Mouse (Mus musculus): Measurements from ENCODE around the gene Acyp1. TPM values are rescaled to one million over a fixed set of nuclear protein-coding genes. Genes with fewer than 3 reads are reported as not detected.
A peak's percentile ranks its signal among the peaks of the same experiment; 100 is the strongest.

Gene Acyp1
- polyA plus RNA-seq (2017; shearing (Covaris generic)) = 10 to 100 TPM; 55.7 to 59.0 TPM

DNA sequence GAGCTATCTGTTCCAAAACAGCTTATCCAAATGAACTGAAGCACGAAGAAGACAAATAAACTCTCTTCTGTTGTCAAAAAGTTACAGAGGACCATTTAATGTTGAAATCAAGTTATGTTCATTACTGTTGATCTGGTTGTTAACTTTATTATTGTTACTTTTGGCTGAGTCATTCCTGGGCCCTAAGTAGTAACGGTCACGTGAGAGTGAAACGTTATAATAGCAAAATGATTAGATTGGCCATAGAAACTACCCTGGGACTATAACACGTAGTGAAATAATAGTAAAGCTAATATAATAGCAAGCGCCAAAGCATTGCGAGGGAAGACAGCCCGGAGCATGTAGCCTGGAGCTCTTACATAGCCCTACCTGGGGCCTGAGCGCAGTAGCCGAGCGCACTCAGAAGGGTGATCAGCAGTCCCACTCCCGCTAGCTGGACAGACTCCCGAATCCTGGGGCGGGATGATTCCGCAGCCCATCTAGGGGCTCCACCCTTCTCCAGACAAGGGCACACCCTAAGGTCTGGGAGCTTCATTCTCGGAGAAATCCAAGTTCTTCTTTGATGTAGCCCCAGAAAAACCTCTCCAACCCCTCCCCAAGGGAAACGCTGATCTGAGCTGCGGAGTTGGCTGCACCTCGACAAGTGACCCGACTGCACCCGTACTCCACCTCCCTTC lies at the start of gene Acyp1:
Gene Acyp1, minus strand, starts transcription at position 630 of the 677 bp plus-strand sequence.
- ATAC-seq = no peak

- no peak for ATAC-seq
Observed at GRCm38 (mm10) chr12:85337567-85338311, 49.5 kb upstream of the Acyp1 start.

DNA sequence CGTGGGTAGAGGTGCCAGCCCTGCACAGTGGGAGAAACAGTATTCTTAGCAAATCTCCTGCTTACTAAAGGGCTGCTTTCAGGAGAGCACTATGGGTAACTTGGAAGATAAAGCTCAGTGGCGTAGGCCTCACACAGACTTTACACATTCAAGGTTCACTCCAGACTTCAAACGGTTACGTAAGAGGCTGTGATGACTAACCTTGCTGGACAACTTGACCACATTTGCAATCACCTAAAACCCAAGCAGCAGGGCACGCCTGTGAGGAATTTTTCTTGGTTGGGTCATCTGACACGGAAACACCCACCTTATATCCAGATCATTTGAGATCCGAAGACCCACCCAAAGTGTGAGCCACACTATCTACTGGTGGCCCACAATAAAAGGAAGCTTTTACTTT lies 41.9 kb upstream of the Acyp1 start:
- no peak for ATAC-seq

DNA sequence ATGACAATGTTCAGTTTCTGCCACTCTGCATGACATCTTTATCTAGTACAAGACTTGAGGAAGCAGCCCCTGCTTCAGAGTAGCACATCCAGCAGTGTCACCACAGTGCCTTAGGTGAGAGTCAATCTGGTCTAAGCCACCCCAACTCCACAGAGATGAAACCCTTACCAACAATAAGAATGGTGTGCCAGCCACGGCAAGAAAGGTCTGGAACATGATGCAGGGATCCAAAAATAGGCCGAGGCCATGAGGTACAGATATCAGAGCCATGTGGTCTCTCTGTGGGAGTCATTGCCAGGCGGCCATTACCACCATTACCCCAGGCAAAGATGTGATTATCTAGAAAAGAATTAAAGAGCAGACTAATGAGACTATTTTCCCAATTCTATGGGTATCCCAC lies 20.4 kb upstream of the Acyp1 start:
- no peak for ATAC-seq

GRCm38 (mm10) chr12:85305247-85305892 lies 17.1 kb upstream of the Acyp1 start:
- ATAC-seq = peak; percentile 84

DNA sequence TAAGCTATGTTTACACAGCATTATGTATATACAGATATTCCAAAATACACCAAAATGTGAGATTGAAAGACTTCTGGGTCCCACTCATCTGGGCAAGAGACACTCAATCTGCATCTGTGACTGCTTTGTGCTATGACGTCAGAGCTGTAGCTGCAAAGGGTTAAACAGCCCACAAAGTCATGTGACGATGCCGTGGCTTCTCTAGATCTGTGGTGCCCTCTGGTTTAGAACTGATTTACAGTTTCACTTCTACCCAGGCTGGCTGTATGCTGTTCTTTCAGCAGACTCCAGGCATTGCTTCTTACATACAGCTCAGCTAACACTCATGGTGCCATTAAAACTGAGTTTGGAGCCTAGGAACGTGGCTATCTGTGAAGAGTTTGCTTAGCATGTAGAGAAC lies 16.5 kb upstream of the Acyp1 start:
- peak; percentile 82 for ATAC-seq

DNA sequence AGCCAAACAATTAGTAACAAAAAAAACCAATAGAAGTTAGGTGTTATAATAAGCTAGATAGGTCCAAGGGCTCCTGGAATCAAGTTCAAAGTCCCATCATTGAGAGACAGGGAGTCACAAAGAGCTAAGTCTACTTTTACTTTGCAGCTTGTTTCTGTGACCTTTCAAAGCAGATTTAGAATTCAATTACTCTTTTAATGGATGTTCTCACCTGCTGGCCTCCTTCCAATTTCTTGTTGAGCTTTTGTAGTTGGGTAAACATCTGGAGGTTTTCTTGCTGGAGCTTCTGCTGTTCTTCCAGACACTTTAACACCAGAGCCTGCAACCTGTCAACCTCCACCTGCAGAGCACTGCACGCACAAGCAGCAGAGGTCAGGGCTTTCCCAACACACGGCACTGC lies 15.0 kb upstream of the Acyp1 start:
- no peak for ATAC-seq

- no peak for ATAC-seq
Observed at GRCm38 (mm10) chr12:85298835-85299180, 10.6 kb upstream of the Acyp1 start.

DNA sequence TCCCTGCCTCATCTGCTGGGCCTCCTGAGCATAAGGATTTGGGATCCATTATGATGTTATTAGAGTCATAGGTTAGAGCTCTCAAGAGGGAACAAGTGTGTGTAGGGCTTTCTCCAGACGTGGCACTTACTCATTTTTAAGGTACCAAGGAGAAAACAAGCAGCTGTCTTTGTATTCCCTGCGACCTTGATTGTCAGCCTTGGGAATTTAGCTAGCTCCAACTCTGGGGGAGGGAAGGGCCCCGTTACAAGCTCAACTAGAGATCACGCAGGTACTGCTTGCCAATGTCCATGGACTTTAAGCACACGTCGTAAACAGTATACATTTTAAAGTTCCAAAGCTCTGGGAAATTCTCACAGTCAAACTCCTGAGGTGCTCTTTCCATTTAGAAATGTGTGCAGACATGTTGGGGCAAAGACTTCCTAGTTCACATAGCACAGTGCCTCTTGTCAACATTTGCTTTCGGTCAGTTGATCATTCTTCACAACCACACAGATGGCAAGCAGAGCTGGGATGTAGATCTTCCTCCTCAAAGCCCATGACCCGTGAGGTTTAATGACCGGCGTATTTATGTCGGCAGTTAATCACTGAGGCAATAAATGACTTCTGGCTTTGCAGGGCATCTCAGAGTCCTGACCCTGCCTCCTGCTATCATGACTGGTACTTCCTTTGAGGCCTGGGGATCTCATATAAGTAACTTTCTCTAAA lies 10.0 kb upstream of the Acyp1 start:
- ATAC-seq = no peak

DNA sequence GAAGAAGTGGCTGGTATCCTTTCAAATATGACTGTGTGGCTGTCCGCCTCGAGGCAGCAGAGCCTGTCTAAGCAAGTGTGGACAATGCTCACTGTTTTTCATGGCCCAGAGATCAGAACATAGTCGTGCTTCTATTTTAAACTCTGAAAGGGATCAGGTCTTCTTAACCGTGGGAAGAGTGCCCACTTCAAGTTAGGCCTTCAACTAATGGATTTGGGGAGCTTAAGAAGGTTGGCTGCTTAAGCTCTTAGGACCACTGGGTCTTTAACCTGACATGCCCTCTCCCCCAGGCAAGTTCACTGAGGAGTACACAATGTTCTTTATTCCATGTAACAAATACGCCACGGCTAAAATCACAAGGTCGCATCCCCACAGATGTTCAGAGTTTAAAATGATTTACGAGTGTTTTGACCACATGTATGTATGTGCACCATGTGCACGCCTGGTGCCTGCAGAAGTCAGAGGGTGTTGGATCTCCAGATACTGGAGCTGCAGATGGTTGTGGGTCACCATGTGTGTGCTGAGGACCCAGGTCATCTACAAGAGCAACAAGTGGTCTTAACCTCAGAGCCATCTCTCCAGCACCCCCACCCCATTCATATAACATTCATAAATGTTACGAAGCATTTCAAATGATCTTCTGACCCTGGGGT lies 9.2 kb upstream of the Acyp1 start:
- ATAC-seq = no peak

- ATAC-seq = no peak
Observed at GRCm38 (mm10) chr12:85296915-85297314, 8.7 kb upstream of the Acyp1 start.

DNA sequence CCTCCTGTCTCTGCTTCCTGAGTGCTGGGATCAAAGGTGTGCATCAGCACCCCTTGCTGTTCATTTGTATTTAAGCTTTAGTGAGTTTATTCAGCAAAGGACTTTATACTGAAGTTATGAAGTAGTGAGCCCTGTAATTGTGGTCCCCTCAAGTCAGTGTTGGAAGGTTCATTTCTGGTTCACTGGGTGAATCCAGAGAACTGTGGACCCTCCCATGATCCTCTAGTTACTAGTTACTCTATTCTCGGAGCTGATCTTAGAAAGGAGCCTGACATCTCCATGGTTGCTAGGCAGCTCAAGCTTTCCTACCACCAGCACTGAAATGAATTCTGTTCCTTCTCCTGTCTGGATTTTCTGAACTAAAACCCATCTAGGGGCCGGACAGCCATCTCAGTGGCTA lies 7.3 kb upstream of the Acyp1 start:
- ATAC-seq = no peak

DNA sequence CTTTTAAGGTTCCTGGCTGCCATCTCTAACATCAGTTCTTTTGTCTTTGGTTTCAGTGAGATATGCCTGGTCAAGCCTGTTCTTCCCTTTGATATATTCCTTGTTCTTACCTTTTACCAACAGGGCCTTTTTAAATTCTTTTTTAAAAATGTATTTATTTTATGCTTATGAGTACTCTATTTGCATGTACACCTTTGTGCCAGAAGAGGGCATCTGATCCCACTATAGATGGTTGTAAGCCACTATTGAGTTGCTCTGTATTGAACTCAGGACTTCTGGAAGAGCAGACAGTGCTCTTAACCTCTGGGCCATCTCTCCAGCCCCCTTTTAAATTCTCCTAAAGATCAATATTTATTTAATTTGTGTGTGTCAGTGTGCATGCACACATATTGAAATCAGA lies 4.7 kb upstream of the Acyp1 start:
- no peak for ATAC-seq

- no peak for ATAC-seq
Observed at GRCm38 (mm10) chr12:85292288-85292687, 4.0 kb upstream of the Acyp1 start.

GRCm38 (mm10) chr12:85291541-85291940 lies 3.3 kb upstream of the Acyp1 start:
- ATAC-seq = no peak

DNA sequence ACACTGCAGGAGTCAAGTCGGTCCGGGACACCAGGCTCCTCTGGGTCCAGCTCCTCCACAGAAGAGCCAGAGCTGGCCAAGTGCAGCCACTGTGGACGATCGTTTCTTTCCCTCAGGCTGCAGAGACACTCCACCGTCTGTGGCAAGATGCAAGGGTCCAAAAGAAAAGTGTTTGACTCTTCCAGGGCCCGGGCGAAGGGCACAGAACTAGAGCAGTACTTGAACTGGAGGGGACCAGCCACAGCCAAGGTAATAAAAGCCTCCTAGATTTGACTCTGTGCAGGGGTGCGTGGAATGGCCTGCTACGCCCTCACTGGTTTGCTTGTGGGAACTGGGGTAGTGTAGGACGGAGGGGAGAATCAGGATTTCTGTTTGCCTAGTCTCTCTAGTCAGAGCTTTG lies 2.4 kb upstream of the Acyp1 start:
- no peak for ATAC-seq

DNA sequence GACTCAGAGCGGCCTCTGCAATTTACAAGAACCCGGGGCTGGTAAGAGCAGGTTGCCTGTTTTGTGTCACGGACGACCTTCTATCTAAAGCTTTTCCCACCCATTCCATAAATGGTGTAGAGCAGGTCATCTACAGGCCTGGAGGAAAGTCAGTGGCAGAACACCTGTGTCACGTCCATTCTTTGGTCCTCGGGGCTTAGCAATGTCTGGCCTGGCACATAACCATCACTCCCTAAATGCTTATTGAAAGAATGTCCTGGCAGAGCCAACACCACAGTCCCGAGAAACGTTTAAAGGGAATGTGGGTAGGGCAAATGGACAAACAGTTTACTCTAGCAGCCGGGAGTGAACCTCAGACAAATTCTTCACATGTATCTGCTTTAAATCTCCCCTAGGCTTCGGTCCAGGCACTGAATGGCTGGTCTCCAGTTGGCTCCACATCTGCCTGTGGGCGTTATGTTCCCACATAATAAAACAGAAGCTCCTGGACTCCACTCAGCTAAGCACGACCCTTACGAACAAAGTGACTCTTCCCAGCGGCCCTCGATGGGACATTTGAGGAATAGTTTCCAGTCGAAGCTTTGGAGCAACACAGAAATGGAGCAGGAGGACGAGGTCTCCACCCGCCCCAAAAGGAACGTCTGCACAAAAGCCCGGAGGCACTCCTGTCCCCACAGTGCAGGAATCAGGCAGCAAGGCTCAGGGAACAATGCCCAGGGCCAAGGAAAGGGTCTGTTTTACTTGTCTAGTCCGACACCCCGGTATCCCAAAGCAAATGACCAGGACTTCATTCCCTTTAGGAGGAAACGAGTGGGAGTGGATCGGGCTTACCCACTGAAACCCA lies 1.1 kb upstream of the Acyp1 start:
- ATAC-seq = no peak

- ATAC-seq = peak; percentile 93
Observed at GRCm38 (mm10) chr12:85288486-85289156, 383 bp upstream of the Acyp1 start, which contains the start of gene Zc2hc1c. TSS of gene Zc2hc1c (plus strand) at chr12:85288591.

DNA sequence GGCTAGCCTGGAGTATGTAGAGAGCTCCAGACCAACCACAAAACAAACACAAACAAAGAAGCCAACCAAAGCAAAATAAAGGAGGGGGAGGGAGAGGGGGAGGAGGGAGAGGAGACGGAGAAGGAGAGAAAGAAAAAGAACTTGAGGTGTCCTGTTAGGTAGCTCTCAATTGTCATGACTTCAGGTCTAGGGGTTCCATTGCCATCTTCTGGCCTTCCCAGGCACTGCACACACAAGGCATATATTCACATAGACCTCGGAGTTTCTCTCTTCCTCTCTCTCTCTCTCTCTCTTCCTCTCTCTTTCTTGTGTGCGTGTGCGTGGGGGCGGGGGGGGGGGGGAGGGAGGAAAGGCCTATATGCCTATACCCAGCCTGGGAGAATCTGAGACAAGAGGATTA lies 1.3 kb downstream of the Acyp1 start:
- peak; percentile 34 for ATAC-seq

GRCm38 (mm10) chr12:85284996-85285395 lies 3.2 kb downstream of the Acyp1 start:
- ATAC-seq = no peak

- no peak for ATAC-seq
Observed at GRCm38 (mm10) chr12:85284331-85284730, 3.9 kb downstream of the Acyp1 start.

Measured in CD4-positive, CD25-positive, alpha-beta regulatory T cell, adult 4 months (primary cell).